Mouse (Mus musculus) adrenal gland, postnatal 36 days (tissue): ENCODE measurements around the gene Utp3. TPM values are rescaled to one million over a fixed set of nuclear protein-coding genes. Genes with fewer than 3 reads are reported as not detected.

ENCODE experiments used
- DNase-seq, 2 experiments: peaks; one replicate each; pipeline ENCODE4 v3.0.0; 2021; ENCODE audit warnings: mixed read lengths in 1 of 2
- total RNA-seq, 2 experiments: library from RNA; stranded (reverse); gene quantifications; 2 replicates each; pipeline ENCODE4 v1.2.3; 2021

Gene Utp3
- total RNA-seq, 2 experiments from 2014 or later: 32.5 to 34.2 TPM

GRCm38 (mm10) chr5:88569541-88569940, 15.3 kb downstream of the Utp3 start:
- DNase-seq: no peak

- DNase-seq: no peak
These were observed 20.6 kb downstream of the Utp3 start for GRCm38 (mm10) chr5:88574829-88575228.

DNA sequence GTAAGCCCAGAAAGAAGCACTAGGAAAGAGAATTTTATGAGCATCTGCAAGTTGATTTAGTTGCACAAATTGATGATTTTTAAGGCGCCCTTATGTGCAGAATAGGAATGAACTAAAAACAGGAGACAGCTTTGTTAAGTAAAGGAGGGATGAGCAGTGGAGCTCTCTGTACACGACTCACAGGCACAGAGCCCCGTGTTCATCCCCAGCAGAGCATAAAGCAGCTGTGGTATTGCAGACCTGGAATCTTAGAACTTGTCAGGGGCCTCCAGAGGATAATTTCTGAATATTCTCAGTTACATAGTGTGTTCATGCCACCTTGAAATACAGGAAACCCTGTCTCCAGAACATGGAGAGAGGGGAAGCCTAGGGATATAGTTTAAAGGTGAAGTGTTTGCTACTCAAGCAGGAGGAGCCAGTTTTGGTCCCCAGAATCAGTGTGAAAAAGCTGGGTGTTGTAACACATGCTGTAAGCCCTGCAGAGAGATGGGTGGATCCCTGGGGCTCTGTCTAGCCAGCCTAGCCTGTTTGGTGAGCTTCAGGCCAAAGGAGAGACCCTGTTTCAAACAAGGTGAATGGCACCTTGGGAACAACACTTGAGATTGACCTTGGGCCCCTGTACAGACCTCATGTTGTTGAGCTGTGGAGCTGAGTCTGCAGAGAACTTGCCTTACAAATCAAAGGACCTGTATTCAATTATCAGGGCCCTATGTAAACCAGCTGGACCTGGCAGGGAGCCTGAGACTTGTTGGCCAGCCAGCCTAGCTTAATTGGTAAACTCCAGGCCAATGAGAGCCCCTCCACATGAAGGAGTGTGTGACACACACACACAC, 21.5 kb downstream of the Utp3 start:
- no peak for DNase-seq

DNA sequence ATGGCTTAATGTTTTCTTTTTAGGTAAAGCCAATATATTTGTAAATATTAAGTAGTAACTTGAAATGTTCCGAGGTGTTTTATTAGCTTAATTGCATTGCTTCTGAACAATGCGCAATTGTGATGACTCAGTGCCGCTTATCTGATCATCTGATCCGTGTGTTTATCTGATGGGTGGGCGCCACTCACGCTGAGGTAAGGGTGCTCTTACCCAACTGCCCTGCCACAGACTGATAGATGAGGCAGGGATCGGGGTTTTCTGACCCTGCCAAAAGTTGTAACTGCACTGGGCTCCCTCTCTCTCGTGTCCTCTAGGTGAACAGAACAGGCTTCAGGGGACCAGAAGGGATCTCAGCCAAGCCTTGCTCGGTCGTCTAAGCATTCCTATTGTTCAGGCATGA, 26.4 kb downstream of the Utp3 start:
- no peak for DNase-seq

DNA sequence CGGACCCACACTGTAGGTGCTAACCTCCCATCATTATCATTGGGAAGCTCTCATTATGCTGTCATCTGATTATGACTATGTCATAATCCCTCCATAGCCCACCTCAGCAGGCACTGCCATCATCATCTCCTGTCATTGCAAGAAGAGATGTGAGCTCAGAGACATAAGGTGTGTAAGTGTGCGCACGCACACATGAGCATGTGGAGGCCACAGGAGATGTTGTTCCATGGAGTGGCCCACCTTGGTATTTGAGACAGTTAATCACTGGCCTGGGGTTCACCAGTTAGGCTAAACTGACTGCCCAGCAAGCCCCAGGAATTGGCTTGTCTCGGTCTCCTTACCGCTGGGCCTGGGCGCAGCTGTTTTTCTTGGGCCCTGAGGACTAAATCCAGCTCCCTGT, 27.1 kb downstream of the Utp3 start:
- DNase-seq: no peak

- DNase-seq: peak in 1 of 2 experiments; percentile 26
These were observed 29.2 kb downstream of the Utp3 start for GRCm38 (mm10) chr5:88583271-88584031.

GRCm38 (mm10) chr5:88584061-88584460, 29.8 kb downstream of the Utp3 start:
- DNase-seq: peak; percentile 30 to 42

DNA sequence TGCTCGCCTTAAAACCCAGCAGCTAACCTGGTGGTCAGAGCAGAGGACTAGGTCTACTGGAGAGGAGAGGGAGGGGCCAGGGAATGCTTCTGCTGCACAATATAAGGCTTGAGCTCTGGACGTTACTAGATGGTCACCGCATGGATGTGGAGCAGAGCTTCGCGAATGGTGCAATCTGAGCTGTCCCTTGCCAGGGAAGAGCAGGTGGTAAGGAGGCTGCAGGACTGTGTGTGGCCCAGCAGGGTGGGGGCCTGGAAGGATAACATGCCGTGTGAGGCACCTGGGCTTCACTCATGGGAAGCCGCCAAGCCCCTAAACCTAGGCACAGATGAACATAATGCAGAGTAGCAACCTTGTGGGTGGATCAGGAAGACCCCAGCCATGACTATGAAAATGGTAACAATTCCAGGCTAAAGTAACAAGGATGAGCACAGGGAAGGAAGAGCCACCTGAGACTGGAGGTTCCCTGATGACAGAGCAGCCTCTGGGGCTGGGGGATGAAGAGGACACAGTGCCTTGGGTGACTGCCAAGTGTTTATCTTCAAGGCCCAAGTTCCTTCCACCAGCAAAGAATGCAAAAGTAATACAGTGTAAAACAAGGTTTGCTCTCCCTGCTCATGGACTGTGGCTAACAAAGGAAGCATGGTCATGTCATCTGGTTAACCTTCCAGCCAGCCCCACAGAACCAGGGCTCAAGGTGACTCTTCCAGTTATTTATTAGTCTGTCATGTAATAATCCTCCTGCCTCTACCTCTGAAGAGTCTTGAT, 32.3 kb downstream of the Utp3 start:
- DNase-seq: peak in 1 of 2 experiments; percentile 43

- DNase-seq: peak; percentile 63 to 77
These were observed 33.1 kb downstream of the Utp3 start for GRCm38 (mm10) chr5:88587211-88587934.

DNA sequence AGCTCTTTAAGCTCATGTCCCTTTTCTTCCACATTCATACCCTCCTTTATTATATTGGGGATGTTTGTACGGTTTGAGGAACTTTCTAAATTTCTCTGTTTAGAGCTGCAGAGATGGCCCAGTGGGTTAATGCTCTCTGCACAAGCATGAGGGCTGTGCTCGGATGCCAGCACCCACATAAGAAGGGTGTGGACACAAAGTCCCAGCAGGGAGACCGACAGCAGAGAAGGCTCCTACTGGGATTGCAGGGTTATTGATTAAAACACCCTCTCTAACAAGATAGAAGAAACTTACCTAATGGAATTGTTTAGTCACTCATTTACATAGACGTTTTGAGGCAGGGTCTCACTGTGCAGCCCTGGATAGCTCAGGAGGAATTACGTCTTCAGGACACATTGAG, 34.2 kb downstream of the Utp3 start:
- no peak for DNase-seq

DNA sequence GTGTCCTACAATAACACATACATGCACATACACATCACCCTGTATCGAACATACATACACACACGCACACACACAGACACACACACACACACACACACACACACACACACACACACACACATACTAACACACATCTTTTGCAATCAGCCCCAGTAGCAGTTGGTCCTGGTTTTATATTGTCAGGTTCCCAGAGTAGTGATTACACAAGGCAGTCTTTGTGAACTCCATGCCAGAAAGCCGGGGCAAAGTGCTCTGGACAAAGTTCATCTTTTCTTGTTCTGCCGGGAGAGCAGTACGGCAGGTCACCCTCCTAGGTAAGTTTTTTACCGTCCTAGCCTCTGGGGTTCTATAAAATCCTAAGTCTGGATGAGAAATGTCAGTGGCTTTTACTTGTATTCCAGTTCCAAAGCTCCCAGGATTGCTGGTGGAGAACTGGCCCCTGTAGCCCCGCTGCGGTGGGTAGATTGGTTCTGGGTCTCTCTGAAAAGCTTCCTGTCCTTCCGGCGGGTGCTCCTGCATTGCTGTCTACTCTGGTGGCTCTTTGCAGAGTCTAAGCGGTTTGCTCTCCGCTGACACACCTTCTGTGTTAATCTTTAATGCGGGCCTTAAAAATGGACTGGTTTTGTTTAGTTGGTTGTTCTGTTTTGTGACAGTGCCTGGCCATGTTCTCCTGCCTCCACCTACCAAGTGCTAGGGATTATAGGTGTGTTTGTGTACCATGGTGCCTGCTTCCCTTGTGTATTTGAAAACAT, 39.3 kb downstream of the Utp3 start:
- peak in 1 of 2 experiments; percentile 7 for DNase-seq

DNA sequence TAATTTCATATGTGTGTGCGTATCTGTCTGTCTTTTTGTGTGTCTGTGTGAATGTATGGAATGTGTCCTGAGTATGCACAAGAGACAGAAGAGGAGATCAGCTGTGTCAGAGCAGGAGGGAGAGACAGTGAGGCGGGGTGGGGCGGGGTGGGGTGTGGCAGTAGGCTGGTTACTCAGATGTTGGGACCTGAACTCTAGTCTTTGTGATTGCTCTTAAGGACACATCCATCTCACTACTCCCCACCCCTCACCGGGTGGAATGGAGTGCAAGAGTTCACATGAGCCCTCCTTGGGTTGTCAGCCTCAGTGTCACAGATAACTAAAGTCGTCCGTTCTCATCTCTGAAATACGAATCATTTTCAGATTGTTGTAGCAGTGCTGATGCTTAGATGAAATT, 39.9 kb downstream of the Utp3 start:
- DNase-seq: no peak

DNA sequence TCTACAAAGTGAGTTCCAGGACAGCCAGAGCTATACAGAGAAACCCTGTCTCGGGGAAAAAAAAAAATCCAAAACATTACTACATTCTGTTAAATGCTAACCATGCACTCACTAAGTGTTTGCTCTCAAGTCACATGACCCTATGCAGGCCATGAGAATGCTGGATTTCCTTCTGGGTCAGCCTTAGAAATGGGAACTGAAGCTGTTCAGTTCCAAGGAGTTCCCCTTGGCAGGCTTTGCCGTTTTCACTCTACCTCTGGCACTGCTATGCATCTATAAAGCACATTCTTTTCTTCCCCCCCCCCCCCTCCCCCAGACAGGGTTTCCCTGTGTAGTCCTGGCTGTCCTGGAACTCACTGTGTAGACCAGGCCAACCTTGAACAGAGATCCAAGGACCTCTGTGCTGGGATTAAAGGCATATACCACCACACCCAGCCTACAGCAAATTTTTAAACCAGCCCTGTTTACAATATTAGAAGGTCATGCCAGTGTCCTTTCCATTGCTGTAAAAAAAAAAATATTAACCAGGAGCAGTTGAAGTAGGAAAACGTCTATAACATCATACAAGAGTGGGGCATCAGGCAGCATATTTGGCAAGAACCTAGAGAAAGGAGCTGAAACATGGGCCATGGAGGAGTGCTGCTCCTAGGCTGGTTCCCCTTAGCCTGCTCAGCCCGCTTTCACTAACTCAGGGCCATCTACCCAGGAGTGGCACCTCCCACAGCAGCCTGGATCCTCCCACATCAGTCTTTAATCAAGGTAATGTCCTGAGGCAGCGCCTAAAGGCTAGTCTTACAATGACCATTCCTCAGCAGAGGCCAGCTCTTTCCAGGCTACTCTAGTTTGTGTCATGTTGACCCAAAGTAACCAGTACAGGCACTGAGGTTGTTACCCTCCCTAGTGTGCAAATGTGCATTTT, 41.5 kb downstream of the Utp3 start:
- peak; percentile 15 to 36 for DNase-seq

DNA sequence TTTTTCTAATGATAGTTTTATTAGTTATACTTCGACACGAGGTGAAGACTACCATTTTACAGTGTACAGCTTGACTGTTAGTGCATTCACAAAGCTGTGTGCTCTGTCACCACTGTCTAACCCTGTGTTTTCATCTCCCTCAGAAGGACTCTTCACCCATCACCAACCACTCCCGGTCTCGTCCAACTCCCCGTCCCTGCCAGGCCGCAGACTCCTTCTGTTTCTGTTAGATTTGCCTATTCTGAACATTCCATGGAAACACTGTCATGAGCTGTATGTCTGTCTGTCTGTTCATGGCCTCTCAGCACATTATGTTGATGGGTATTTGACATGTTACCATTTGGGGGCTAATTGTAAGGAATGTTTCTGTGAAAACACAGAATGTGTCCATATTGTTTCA, 44.7 kb downstream of the Utp3 start:
- no peak for DNase-seq

DNA sequence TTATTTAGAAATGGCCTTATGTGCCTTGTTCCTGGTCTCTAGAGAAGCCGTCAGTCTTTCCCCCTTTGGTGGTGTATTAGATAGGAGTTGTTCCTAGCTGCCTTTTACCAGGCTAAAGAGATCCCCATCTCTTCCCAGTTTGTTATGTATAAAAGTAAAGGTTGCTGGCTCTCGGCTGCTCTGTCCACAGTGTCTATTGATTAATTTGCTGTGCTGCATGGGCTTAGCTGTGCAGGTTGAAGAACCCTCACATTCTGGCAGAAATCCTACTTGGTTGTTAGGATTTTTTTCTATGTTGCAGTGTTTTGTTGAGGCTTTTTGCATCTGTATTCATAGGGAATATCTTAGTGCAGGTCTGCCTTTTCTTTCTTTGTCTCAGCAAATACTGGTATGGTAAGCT, 47.8 kb downstream of the Utp3 start:
- no peak for DNase-seq

- no peak for DNase-seq
These were observed 48.5 kb downstream of the Utp3 start for GRCm38 (mm10) chr5:88602713-88603112.

DNA sequence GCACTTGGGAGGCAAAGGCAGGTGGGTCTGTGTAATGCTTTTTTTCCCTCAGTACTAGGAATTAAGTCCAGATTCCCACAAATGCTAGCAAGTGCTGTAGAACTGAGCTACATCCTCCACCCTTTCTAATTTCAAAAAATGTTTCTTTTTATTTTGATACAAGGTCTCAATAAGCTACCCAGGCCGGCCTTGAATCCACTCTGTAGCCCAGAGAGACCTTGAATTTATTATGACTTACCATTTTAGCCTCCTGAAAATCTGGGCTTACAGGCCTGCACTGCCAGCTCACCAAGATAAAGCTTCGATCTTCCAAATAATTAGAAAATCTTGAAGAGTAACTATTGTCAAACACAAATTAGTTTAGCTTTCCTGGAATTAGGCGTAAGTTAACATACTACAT, 49.8 kb downstream of the Utp3 start:
- DNase-seq: peak; percentile 45 to 57

DNA sequence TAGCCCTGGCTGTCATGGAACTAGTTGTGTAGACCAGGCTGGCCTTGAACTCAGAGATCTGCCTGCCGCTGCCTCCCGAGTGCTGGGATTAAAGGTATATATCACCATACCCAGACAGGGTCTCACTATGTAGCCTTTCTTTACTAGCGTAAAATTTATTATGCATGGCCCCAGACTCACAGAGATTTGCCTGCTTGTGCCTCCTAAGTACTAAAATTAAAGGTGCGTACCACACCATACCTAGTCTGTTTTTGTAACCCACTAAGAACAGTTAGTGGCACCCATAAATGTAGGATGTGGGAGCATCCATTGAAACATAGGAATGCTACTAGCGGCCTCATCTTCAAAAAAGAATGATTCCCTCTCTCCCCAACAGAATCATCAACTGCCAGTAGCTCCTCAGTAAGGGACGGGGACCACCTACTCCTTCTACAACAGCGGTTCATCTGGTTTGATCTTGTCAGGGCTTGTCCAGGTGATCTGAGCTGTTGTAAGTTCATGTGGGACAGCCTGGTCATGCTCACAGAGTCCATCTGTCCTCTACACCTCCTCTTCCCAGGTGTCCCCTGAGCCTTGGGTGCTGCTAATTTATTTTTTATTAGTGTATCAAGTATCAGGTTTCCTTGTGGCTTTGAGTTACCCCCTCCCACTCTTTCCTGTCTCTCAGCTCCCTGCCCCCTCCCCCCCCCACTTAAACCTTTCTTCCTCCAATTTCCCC, 50.5 kb downstream of the Utp3 start:
- no peak for DNase-seq
